17 mouse cellular contexts compared by ENCODE assay signal in the genomic region with DNA sequence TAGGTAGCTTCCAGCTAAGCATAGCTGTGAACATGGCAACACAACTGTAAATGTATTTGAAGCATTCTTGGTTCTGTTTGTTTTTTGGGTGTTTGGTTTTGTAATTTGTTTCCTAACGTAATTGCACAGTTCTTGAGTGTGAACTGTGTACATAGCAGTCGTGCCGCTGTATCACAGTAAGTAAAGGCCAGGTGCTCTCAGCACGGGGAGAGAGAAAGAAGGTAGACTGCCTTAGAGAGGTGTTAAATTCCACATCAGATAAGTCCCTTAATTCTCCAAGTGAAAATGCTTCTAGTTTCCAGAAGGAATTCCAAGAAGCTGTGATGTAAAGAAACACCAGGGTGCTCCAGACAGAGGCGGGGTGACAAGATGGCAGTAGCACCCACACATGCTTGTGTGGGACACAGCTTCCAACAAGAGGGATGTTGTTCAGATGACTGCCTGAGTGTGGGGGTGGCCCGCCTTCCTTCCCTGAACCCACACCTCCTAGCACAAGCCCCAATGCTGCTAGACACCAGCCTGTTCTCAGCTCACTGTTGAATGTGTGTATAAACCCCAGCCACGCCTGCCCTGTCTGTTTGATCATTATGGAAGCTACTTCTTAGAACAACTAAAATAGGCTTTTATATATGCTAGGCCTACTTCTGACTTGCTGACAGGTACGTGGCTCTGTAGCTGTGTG.
"Had no signal": no experiment of that assay in that cellular context is flagged by ENCODE, and none has a peak within 500 bp of the region (broad histone marks: within the 10 kb centered on the region; RNA-seq: fewer than 3 reads in every experiment).

No protein-coding gene starts in this region.

- H3K27ac ChIP-seq: hindbrain, embryonic 15.5 days; kidney, postnatal 0 days; limb, embryonic 13.5 days; liver, embryonic 14.5 days; midbrain, embryonic 10.5 days; neural tube, embryonic 15.5 days had no signal

- H3K9me3 ChIP-seq: hindbrain, embryonic 15.5 days; limb, embryonic 13.5 days; midbrain, embryonic 10.5 days; neural tube, embryonic 15.5 days had no signal

- H3K4me2 ChIP-seq: hindbrain, embryonic 15.5 days; limb, embryonic 13.5 days; neural tube, embryonic 15.5 days had no signal

- H3K4me3 ChIP-seq: hindbrain, embryonic 15.5 days; limb, embryonic 13.5 days; midbrain, embryonic 10.5 days; myocyte; neural tube, embryonic 15.5 days had no signal

- DNase-seq: kidney, adult 11 months; kidney, adult 9 months; kidney, postnatal 36 days; layer of hippocampus, adult 9-11 months; layer of hippocampus, postnatal 36 days; left cerebral cortex, postnatal 4 days; lung, adult 18-20 months; midbrain, embryonic 14.5 days; right cerebral cortex, postnatal 14 days; thymus, postnatal 36 days had no signal

- H3K27me3 ChIP-seq: hindbrain, embryonic 15.5 days; limb, embryonic 13.5 days; neural tube, embryonic 15.5 days had no signal

- H3K9ac ChIP-seq: hindbrain, embryonic 15.5 days; limb, embryonic 13.5 days; liver, embryonic 14.5 days; neural tube, embryonic 15.5 days had no signal

- H3K36me3 ChIP-seq: hindbrain, embryonic 15.5 days; neural tube, embryonic 15.5 days had no signal
